Mouse (Mus musculus): ENCODE results near the gene Rbm11.
A peak's percentile ranks its signal among the peaks of the same experiment; 100 is the strongest.

Rbm11 gene

DNA sequence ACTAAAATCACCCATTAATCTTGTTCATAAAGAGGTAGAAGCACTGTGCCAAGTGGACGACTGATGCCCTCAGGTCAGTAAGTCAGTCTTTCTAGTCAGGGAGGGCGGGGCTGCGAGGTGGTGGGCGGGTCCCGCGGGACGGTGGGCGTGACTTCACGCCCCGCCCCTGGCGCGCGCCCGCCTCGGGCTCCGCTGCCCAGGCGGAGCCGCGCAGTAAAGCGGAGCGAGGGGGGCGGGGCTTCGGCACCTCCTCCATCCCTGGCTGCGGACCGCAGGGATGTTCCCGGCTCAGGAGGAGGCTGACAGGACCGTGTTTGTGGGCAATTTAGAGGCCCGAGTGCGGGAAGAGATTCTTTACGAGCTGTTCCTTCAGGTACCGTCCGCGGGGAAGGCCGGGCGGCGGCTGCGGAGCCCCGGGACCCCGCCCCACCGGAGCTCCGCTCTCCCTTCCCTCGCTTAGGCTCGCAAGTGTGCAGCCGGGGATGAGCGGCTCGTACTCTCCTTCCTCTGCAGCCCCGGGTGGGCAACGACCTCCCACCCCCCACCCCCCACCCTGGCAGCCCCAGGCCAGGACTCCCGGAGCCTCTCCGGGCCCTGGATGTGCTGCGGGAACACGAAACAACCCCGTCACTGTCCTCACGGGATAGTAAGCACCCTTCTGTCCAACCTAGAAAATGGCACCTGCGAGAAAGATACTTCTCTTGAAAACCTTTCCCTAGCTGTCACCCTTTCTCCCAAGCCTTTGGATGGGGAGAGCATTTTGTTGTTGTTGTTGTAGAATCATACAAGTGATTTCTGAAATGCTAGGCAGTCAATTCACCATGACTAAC, at the start of gene Rbm11:
Gene Rbm11 (plus strand): TSS at position 174 of the 830 bp plus-strand sequence.
- no peak for DNase-seq (ENCODE audit: low spot score)

DNA sequence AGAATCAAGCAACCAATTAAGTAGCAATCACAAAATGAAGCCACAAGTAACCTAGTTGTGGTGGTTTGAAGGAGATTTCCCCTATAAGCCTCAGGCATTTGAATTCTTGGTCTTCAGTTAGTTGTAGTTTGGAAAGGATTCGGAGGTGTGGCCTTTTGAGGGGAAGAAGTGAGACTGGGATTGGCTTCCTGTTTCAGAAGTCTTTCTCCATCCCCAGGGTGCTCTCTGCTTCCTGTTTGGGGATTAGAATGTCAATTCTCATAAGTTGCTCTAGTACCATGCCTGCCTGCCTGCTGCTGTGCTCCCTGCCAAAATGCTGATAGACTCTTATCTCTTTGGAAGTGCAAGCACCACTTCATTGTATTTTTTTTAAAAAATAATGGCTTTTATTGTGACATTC, 47.3 kb upstream of the Rbm11 start:
- no peak for DNase-seq (ENCODE audit: low spot score)

DNA sequence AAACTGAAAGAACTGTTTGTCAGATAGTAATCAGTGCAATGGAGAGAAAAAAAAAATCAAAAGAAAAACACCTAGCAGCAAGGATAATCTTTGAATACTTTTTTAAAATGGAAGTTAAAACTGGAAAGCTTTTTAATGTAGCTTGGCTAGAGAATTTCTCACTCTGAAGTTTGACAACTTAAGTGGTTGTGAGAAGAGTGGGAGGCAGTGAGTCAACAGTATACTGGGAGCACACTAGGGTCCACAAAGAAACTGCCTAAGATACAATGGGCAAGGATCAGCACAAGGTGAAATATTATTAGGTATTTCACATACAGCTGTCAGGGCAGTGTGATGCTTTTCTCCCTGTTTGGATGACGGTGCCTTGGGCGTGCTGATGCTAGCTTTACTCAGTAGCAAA, 29.7 kb upstream of the Rbm11 start:
- DNase-seq (ENCODE audit: low spot score), result no peak

DNA sequence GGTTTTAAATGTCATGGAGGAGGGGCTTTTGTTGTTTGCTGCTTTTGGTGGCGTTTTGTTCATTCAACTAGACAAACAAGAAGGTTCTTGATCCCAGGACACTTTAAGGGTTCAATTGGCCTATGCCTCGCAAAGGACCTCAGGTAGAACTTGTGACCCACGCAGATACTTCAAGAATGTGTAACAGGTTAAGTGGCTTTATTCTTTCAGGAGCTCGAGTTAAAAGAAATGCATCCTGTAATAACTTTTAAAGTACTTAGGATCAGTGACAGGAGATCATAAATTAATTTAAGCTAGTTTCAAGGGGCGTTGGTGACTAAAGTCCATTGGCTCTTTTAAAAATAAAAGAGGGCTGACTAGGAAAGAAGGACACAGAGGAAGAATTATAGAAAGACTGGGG, 10.4 kb upstream of the Rbm11 start:
- DNase-seq (ENCODE audit: low spot score), result no peak

DNA sequence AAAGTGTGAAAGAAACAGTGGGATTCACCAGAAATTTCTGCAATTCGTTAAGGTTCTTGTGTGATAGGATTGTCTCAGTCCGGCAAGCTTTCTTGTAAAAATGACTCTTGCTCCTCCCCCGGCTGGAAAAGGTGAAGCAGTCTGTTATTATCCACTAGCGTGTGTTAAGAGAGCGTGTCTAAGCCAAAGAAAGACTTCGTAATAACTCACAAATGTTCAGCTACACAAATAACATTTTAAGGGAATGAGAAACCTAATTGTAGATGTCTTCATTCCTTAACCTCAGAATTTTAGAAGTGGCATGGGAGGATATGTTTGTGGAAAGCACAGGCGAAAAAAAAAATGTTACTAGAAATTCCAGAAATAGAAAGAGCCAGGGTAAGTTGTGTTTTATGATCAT, 6.7 kb upstream of the Rbm11 start, which contains the start of gene Lipi:
Gene Lipi (minus strand): TSS at position 101 of the 400 bp plus-strand sequence.
- no peak for DNase-seq (ENCODE audit: low spot score)

DNA sequence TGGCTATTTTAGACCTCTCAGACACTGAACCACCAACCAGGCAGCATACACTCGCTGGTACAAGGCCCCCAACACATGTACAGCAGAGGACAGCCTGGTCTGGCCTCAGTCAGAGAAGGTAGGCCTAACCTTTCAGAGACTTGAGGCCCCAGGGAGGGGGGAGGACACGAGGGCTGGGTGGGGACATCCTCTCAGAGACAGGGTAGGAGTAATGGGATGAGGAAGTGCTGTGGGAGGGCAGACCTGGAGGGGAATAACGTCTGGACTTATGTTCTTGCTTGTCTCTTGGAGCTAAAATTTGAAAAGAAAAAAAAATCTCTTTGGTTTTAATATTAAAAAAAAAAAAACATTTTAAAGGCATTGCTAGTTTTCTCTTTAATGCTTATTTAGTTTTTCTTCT, 6.2 kb upstream of the Rbm11 start:
- DNase-seq (ENCODE audit: low spot score), result no peak

DNA sequence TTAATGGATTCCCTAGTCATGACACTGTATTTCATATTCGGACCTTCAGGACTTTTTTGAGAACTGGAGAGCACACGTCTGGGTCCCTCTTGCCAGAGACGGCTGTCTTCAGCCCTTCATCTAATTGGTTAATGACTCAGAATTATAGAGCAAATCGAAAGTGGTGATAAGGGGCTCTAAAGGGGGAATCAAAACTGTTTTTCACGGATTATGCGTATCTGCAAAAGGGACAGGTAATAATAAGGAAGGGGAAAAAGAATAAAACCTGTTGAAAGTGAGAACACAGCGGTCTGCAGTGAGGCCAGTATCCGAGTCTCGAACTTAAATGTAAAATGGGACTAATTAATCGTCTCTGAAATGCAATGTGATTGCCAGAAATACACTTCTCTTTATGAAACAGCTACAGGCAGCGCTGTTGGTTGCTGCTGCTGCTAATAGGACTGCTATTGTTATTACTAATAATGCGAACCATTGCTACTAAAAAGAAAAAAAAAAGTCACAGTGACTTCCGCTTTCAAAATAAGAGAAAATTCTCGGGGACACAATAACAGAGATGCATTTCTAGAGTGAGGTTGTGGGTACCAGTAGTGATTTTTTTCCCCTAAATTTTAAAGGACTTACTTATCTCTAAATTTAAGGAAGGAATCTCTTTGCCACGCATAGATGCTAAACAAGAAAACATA, 998 bp downstream of the Rbm11 start:
- DNase-seq (ENCODE audit: low spot score), result no peak

DNA sequence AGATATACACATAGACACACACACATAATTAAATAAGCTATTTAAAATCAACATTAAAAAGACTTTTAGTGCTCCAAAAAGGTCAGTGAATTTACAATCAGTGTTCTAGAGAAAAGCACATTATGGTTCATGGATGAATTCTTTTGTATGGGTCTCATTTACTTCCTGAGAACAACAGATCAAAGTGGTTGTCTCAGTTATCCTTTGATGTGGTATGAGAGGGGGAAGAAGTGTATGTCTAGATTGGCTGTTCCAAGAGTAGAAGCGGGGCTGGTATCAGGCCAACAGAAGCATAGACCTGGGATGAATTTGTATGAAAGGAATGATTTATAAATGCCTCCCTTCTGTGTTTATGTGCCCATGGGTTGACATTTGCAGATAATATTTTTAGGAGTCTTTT, 13.8 kb downstream of the Rbm11 start:
- no peak for DNase-seq (ENCODE audit: low spot score)

DNA sequence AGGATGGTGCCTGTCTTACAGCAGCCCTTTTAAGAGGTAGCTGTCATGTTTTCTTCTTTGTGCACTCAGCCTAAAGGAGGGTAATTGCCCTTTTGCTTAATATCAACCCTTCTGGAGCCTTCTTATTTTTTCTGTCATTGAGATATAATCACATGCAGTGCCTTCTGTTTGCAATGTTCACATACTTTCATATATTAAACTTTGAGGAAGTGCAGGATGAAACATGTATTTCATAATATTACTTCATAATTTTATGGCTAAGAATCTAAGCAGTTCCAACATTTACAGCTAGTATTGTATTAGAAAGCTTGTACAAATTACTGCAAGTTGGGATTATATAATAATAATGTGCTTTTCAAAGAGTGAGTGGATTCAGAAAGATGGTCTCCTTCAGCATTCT, 19.9 kb downstream of the Rbm11 start:
- DNase-seq (ENCODE audit: low spot score), result no peak

DNA sequence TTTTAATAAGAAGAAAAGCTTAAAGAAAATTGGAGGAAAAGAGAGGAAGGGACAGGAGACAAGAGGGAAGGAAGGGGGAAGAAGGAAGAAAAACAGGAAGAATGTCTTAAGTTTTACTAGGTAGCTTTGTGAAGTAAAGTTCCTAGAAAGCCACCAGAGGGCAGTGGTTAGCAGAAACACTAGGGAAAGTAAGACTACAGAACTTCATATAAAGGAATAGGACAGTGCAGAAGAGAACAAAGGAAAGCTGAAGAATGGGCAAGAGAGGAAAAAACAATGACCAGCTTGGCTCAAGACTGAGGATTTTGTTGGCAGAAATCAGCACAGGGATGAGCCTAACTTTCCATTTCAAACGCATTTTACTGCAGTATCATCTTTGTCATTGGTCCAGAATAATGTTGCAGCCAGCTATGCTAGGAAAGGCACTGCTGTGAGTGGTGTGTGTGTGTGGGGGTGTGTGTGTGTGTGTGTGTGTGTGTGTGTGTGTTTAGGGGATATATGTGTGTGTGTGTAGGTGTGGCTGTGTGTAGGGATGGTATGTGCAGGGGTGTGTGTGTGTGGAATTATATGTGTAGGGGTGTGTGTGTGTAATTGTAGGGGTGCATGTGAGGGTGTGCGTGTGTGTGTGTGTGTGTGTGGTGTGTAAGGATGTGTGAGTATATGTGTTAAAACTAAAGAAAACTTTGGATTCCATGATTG, 25.2 kb downstream of the Rbm11 start:
- DNase-seq (ENCODE audit: low spot score), result peak; percentile 6

DNA sequence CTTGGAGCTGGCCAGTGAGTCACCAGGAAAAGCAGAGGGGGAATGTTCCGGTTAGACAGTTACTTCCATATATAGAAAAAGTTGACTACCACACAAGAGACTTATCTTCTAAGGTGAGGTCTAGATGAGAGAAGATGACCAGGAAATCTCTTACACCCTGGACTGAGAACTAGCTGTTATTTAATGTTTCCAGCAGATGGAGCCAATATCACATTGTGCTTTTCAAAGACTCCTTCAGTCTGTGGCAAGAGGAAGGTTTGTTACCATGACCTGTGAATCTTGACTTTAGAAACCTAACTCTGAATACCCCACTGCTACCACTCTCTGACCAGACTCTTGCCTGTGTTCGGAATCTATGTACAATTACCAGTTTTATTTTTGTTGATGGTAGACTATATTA, 35.2 kb downstream of the Rbm11 start:
- no peak for DNase-seq (ENCODE audit: low spot score)
